Mouse (Mus musculus) lung, postnatal 25 days (tissue): ENCODE measurements around the gene Lrch3.
"Not testable (repeated sequence)": the region's sequence is repeated elsewhere in the genome, so short reads cannot be mapped to it uniquely, and the experiment has no call there.

Experiments used
- DNase-seq: peaks from one replicate; pipeline ENCODE4 v3.0.0; 2022; ENCODE audit warnings: low spot score

The Lrch3 gene

GRCm38 (mm10) chr16:32913212-32913611 is 688 bp upstream of the Lrch3 start:
- DNase-seq: no peak

- no peak for DNase-seq
Observed at GRCm38 (mm10) chr16:32915292-32916068, 1.6 kb downstream of the Lrch3 start.

DNA sequence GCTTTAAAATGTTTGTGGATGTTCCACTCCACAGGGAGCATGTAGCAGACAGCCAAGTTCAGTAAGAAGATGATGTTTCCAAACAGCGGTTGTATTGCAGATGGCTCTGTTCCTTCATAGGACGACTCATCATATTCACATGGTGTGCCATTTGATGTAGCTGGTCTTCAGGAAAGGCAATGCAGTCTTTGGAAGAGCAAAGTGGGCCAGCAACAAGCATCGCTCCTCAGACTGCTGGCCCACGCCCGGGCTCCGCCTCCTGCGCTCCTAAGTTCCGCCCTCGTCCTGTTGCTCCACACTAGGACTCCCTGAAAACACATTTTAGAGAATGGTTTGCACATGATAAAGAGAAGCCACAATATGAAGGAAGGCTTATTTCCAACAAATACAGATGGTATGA is 12.7 kb downstream of the Lrch3 start:
- DNase-seq: not testable (repeated sequence)

GRCm38 (mm10) chr16:32927044-32927443 is 13.1 kb downstream of the Lrch3 start:
- DNase-seq: no peak

- no peak for DNase-seq
Observed at GRCm38 (mm10) chr16:32929918-32930317, 16.0 kb downstream of the Lrch3 start.

DNA sequence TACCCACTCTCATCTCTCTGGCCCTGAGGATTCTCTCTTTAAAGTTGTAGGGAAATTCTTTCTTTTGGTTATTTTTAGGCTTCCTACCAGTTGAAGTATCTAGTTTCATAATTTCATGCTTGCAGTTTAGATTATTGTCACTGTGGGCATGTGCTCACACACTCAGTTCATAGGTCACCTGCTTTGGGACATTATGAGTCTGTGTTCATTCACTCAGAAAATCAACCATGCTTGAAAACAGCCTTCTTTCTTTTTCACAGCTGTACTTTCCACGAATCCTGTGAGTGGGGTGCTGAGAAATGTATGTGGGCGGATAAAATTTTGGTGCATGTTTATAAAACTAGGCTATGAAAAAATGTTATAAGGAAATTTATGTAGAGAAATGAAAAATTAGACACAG is 20.6 kb downstream of the Lrch3 start:
- no peak for DNase-seq

- no peak for DNase-seq
Observed at GRCm38 (mm10) chr16:32935088-32935487, 21.2 kb downstream of the Lrch3 start.

DNA sequence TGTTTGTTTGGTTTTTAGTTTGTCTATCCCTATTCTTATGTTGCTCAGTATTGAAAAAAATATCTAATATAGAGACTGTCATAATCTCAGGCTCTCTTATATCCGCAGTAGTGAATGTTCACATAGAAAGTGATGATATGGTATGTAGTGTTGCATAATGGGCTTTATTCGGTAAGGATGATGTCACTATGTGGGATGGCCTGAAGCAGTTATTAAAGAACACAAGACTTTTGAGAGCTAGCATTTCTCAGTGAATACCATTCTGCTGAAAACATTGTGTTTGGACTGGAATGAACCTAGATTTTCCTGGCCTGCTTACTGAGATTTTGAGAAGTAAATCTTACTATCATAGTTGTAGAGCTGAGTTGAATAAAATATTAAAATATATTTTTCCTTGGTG is 23.5 kb downstream of the Lrch3 start:
- no peak for DNase-seq

DNA sequence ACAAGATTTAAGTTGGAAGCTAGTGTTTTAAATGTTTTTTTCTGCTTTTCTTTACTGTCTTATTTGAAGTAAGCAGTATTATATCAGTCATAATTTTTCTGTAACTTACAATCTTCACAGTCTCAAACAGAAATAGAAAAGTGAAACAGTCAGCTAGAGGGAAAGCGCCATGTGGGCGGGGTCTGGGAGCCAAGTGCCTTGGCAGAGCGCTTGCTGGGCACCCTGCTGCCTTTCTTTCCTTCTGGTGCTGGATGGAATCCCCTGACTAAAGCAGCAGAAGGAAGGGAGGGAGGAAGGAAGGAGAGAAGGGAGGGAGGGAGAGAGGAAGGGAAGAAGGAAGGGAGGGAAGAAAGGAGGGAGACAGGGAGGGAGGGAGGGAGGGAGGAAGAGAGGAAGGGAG is 25.4 kb downstream of the Lrch3 start:
- DNase-seq: not testable (repeated sequence)

GRCm38 (mm10) chr16:32939716-32940115 is 25.8 kb downstream of the Lrch3 start:
- peak; percentile 12 for DNase-seq

DNA sequence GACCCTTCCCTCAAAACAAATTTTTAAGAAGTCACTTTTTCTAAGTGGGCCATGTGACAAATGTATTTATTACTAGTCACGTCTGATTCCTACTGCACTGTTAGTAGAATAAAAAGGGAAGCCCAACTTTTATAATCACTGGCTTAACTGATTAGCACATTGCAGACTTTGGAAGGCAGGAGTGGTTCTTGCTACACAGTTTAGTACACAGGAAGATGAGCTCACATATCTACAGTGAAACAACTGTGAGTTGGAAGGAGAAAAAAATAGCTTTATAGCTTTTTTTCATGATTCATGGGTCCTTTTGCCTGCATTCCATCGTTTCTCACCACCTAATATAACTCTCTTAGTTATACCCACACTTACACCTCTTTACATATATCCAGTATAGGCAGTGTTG is 27.3 kb downstream of the Lrch3 start:
- DNase-seq: not testable (repeated sequence)

GRCm38 (mm10) chr16:32942694-32943093 is 28.8 kb downstream of the Lrch3 start:
- no peak for DNase-seq

DNA sequence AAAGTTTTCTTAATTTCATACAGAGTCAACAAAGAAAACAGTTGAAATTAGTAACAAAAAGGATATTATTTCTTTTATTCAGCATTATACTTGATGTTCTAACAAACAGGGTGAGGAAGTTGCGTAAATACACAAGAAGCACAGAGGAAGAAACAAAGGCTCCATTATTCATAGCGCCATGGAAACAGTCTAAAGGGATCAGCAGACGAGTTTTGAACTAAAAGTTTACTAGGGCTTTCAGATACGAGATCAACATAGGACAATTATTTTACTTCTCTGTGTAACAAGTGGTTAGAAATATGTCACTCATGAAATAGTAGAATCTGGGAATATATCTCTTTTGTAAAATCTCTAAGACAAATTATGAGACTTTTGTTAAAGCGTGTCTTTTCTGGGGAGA is 31.5 kb downstream of the Lrch3 start:
- DNase-seq: no peak

GRCm38 (mm10) chr16:32948016-32948415 is 34.1 kb downstream of the Lrch3 start:
- DNase-seq: no peak

- DNase-seq: no peak
Observed at GRCm38 (mm10) chr16:32948656-32949055, 34.8 kb downstream of the Lrch3 start.

DNA sequence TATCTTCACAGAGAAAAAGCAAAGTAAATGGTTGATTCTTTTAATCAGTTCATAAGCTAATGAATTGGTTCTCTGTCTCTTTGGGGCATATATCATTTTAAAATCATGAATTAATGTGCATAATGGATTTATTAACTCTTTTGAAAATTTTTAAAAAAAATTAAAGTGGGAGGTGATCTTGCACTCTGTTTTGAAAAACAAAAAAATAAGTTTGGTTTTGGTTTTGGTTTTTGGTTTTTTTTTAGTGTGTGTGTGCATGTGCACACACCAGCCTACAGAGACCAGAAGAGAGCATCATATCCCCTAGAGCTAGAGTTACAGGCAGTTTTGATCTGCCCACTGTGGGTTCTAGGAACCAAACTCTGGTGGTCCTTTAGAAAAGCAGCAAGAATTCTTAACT is 35.4 kb downstream of the Lrch3 start:
- DNase-seq: no peak

DNA sequence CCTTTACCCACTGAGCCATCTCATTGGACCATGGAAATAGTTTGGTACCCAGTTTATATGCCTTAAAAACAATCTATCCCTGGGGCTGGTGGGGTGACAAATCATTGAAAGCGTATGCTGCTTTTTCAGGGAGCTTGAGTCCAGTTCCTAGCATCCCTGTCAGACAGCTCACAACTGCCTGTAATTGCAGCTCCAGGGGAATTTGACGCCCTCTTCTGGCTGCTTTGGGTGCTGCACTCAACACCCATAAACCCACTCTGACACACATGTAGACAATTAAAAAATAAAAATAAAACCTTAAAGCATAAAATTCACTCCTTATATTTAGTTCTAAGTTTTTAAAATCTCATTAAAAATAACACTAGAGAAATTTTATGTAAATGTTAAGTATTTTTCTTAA is 37.2 kb downstream of the Lrch3 start:
- no peak for DNase-seq

GRCm38 (mm10) chr16:32953806-32954205 is 39.9 kb downstream of the Lrch3 start:
- DNase-seq: no peak

DNA sequence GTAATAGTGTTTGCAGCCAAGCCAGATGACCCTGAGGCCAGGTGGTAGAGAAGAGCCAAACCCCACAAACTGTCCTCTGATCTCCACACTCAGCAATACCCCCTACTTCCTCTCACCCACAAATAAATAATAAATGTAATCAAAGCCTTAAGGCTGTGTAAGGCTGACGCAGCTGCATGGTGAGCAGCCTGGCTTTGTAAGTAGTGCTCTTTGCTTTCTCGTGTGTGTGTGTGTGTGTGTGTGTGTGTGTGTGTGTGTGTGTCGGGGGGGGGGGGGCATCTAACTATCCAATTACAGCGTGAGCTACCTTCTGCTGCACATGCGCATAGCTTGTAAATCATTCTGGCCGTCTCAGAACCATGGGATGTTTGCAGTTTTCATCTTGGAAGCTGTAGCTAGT is 40.4 kb downstream of the Lrch3 start:
- no peak for DNase-seq

DNA sequence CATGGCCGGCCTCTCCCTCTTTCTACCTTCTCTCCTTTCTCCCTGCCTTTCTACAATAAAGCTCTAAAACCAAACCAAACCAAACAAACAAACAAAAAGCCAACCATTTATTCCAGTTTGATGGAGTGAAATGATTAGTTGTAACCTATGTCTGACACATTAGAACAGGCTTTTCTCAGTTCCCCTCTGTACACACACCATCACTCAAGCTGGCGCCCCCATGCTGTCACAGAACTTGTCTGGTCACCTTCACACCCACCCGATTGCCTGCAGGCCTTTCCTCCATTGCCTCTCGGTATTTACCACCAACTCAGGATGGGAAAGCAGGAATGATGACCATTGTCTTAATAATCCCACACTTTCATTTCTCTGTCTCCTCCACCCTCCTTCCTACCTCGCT is 43.0 kb downstream of the Lrch3 start:
- DNase-seq: no peak

- DNase-seq: no peak
Observed at GRCm38 (mm10) chr16:32972535-32972934, 58.6 kb downstream of the Lrch3 start.

GRCm38 (mm10) chr16:32973047-32973446 is 59.1 kb downstream of the Lrch3 start:
- no peak for DNase-seq

DNA sequence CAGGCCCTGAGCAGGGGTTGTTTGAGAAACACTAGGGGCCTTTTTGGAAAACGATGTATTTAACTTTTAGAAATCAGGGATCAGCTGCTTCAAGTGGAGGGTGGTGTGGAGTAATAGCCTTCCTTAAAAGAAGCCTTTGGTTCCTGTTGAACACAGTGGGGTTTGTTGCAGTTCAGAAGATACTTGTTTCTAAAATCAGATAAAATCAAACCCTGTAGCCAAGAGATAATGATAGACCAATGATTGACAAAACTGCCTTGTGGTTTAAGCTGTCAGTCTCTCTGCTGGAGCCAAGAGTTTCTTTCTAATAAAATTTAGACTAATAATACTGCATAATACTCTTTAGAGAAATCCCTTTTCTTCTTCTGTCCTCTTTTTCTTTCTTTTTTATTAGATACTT is 66.3 kb downstream of the Lrch3 start:
- DNase-seq: no peak

DNA sequence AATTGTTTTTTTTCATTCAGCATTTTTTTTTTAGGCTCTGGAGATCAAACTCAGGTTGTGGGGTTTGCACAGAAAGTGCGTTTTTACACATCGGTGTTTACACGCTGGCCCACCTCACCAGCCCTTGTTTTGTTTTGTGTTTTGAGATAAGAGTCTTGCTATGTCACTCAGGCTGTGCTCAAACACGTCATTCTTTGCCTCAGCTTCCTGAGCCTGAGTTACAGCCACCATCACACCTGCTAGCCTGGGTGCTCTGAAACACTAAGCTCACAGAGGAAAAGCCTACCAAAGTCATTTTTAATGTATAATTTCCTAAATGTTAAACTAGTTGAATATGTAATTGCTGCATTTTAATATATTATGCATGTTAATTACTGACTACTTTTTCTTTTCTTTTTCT is 67.5 kb downstream of the Lrch3 start:
- DNase-seq: no peak
